Mouse (Mus musculus) cortical plate, adult 2 months (tissue): Measurements from ENCODE around the gene Tex35. TPM values are rescaled to one million over a fixed set of nuclear protein-coding genes. Genes with fewer than 3 reads are reported as not detected.

Experiments used
- H3K27ac ChIP-seq: fragments of 200-500 bp; 2 replicates; pipeline ENCODE4 v1.5.1; 2012; ENCODE audit warnings: low read length, control low read depth, inconsistent platforms; ENCODE audit not compliant: insufficient read depth
- H3K4me1 ChIP-seq: fragments of 200-500 bp; 2 replicates; pipeline ENCODE4 v1.6.1; 2011; ENCODE audit warnings: low read length; ENCODE audit not compliant: control insufficient read depth, insufficient read depth
- H3K4me3 ChIP-seq: fragments of 200-500 bp; 2 replicates; pipeline ENCODE4 v1.5.1; 2011; ENCODE audit warnings: mild to moderate bottlenecking, low read length, control low read depth; ENCODE audit not compliant: insufficient read depth
- CTCF ChIP-seq: fragments of 200-500 bp; IDR thresholded peaks from 2 replicates; pipeline ENCODE4 v1.5.1; 2011; ENCODE audit warnings: mild to moderate bottlenecking, control low read depth, low read length; ENCODE audit not compliant: insufficient read depth; ENCODE audit errors: extremely low read depth
- POLR2A ChIP-seq: fragments of 200-500 bp; IDR thresholded peaks from 2 replicates; pipeline ENCODE4 v1.6.1; 2011; ENCODE audit warnings: mild to moderate bottlenecking, low read length, control low read depth; ENCODE audit not compliant: insufficient read depth; ENCODE audit errors: extremely low read depth
- polyA plus RNA-seq: library from polyadenylated mRNA; depleted of rRNA; stranded (reverse); fragments of >200 nt; gene quantifications from 2 replicates; pipeline ENCODE4 v1.2.3, GENCODE M21; 2012

The Tex35 gene
- polyA plus RNA-seq, 1 experiment = not detected

DNA sequence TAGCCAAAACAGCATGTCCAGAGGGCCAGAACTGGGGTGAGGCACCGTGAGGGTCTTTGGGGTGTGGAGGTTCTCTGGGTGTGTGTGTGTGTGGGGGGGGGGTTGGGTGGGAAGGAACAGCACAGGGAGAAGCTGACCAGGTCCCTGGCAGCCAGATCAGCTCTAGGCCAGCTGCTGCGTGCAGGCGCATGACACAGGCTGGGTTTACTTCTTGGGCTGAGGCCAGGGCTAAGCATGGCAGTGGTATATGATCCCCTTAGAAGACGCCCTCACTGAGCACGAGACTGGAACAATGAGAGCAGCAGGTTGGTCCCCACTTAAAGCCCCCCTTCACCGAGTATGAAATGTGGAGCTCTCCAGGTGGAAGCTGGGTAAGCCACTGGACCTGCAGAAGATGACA, 10.7 kb upstream of the Tex35 start:
- H3K4me1 ChIP-seq = no peaks in the 10 kb centered on the region
- no peak overlapping the region for H3K4me3 ChIP-seq
- TF ChIP-seq CTCF (no peak), POLR2A (no peak)
- no peak overlapping the region for H3K27ac ChIP-seq

DNA sequence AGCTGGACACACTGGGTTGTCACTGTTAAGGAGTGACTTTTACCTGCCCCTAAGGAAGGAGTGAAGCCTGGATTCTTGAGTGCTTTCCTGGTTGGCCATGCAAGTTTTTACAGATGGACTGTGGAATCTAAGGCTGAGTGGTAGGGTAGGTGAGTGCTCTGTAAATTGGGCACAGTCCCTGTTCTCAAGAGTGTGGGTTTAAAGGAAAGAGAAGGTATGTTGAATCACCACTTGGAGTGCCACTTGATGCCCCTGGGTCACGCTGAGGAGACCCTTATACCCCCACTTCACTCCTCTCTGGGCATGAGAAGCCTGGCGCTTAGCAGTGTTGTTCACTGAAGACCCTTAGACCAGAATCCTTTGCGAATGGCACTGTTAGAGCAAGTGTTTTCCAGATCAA, 9.0 kb upstream of the Tex35 start:
- Histone ChIP-seq H3K27ac (no peak overlapping the region), H3K4me3 (no peak overlapping the region), H3K4me1 (no peaks in the 10 kb centered on the region)
- TF ChIP-seq CTCF = no peak

DNA sequence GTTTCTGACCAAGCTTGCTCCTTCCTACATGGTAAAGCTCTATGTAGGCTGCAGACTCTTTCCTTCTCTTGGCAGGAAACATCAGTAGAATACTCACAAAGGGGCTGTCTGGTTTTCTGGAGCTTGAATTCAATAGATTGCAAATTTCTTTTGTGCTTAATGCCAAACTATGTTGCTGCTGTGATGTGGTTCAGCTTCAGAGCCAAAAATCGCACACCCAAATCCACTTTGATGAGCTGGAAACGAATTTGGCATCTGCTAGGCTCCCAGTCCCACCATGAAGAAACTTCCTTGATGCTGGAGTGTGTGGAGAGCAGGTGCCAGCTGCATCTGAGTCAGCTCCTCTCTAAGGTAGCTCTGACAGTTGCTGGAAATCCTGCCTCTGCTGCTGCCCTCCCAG, 6.0 kb upstream of the Tex35 start:
- Histone ChIP-seq H3K27ac (no peak overlapping the region), H3K4me3 (no peak overlapping the region), H3K4me1 (no peaks in the 10 kb centered on the region)
- TF ChIP-seq POLR2A = no peak
- TF ChIP-seq CTCF = no peak

DNA sequence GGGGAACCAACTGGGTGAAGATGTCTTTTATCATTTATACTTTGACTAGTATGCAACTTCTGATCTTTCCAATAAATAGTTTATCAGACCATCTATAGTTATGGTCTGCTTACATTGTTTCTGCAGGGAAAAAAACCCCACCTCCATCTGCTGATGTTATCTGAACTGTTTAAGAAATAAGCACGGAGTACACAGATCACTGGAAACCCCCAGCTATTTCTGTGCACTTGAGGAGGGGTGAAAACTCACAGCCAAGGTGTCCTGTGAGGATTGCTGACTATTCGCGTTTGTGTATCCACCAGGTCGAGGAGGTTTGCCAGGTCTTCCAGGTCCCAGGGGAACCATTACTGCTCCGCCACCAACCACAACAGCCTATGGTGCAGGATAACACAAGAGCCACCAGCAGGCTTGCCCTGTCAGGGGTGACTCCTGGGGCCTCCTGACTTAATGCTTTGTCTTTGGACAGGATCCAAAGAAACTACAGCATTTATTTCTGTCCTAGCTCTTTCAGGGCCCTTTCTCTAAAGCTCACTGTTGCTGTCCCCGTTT, 1.9 kb upstream of the Tex35 start:
- Histone ChIP-seq H3K27ac (no peak overlapping the region), H3K4me3 (no peak overlapping the region), H3K4me1 (no peaks in the 10 kb centered on the region)
- TF ChIP-seq CTCF (no peak), POLR2A (no peak)

DNA sequence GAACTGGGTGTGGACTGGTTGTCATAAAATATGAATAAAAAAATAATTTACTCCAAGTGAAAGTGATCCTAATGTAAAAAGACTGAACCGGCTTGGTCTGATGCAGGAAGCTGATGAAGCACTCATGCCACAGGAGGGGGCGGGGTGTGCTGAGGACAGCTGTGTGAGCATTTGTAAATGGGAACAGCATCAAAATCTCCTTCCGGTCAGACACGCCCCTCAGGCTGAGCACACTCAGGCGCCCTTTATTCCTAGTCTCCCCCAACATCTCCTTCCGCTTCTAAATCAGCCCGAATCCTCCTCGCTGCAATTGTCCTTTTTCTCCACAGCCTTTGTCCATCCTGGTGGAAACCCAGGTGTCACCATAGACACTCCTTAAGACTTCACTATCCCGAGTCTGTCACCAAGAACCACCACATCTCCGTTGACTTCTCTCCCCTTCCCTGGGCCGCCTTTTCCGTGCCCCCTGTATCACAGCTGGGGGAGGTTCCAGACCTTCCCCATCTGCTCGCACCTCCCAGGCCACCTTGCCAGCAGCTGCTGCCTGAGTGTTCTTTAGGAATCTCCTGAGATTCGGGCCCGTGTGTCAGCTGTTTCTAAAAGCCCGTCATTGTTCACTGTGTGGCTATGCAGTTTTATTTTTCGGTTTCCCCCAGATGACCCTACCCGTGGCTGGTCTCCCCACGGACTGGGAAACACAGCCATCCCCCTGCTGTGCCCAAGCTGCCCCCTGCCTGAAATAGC, 7.2 kb downstream of the Tex35 start:
- H3K4me1 ChIP-seq = no peaks in the 10 kb centered on the region
- no peak for TF ChIP-seq CTCF
- no peak for TF ChIP-seq POLR2A
- no peak overlapping the region for H3K27ac ChIP-seq
- H3K4me3 ChIP-seq = peak overlapping the region; percentile 8; the same call in 1 of the 2 replicates

DNA sequence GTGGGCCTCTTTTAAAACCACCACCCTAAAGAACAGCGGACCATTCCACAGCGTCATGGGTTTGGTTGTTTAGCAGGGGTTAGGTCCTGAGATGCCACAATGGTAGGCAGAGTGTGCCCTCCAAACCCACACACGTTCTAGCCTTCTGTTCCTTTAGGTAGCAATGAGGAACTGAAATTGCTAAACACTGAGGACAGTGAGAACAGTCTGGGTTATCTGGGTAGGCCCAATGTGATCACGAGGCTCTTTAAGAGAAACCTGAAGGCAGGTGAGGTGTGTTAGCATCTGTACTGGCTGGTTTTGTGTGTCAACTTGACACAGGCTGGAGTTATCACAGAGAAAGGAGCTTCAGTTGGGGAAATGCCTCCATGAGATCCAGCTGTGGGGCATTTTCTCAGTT, 12.9 kb downstream of the Tex35 start:
- no peaks in the 10 kb centered on the region for H3K4me1 ChIP-seq
- TF ChIP-seq CTCF = no peak
- TF ChIP-seq POLR2A = no peak
- H3K27ac ChIP-seq = no peak overlapping the region
- no peak overlapping the region for H3K4me3 ChIP-seq

DNA sequence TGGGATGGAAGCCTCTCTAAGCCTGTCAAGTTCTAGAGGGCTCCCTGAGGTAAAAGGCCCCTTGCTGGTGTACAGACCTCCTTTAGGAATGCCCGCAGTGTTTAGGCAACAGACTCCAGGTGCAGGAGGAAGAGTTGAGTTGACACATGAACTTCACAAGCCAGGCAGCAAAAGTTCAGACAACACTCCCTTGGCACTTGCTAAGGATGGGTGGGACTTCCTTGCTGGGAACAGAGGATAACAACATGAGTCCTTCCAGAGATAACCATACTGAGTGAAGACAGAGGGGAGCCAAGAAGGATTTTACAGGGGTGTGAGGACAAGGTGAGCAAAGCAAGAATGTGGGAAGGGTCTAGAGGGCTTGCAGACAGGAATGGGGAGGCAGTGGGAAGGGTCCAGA, 15.9 kb downstream of the Tex35 start:
- TF ChIP-seq POLR2A = no peak
- no peak for TF ChIP-seq CTCF
- Histone ChIP-seq H3K4me3 (no peak overlapping the region), H3K27ac (no peak overlapping the region), H3K4me1 (no peaks in the 10 kb centered on the region)

DNA sequence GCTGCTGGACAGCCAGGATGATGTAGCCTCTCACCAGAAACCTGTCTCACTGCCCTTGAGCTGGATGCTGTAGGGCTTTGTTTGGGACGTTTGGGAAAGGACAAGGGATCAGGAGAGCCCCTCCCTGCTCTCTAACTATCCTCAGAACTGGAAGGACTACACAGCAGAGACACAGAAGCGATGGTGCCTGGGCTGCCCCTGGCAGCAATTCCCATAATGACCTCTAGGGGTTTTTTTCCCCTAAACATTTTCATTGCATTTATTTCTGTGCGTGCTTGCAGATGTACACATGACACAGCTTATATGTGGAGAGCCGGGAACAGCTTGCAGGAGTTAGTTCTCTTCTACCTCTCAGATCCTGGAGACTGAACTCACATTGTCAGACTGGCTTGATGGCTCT, 16.3 kb downstream of the Tex35 start:
- Histone ChIP-seq H3K4me1 (no peaks in the 10 kb centered on the region), H3K4me3 (no peak overlapping the region), H3K27ac (no peak overlapping the region)
- no peak for TF ChIP-seq POLR2A
- TF ChIP-seq CTCF = 0 out of 2 replicates have a peak, but pooled peaks have one; percentile 8

DNA sequence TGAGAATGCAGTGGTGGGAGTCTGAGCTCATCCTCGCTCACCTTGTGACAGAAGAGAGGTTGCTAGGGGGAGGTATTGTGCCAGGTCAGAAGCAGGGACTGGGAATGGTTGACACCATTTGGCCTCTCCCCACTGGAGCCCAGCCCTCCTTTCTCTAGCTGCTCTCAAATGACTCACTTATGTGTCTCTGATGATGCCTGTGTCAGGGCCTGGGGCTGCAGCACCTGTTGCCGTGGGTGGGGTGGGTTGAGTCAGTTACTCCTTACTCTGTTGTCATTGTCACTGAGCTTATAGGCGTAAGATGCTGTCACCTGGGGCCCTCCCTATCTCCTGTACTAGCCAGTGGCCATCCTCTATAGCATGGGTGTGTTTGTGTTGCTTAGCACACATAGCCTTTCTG, 17.6 kb downstream of the Tex35 start:
- H3K27ac ChIP-seq = no peak overlapping the region
- no peak for TF ChIP-seq CTCF
- no peak for TF ChIP-seq POLR2A

DNA sequence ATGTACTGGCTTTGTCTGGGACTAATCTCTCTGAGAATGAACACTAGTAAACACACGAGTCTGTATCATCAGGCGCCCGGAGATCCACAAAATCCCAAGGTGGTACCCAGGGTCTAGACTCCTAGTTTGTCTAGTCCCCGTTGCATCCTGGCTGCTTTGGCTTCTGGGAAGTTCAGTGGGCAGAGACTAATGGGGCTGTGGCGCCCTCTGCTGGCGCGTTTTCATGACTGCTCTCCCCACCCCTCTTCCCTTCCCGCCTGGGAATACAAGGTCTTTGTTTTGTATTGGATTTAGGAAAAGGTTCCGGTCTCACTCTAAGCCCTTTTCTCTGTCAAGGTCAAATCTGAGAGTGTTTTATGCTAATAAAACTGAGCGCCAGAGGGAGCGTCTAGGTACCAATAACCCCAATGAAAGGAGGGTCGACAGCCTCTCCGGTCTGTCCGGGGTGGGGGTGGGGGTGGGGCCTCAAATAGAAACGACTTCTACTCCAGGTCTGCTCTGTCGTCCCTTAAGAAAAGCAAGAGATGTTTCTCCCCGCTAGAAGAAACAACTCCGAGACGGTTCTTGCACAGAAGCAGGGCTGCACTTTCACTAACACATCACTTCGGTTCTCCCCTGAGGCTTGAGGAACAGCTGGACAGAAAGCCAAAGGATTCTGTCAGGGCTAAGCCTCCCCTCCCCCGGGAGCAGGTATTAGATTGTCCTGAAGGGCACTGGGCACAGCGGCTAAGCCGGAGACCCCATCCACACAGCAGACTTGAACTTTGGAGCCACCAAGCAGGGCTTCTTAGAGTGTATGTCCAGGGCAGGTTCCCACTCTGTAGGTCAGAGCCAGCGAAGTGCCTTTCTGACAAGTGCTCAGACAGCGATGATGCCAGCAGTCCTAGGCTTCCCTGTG, 22.1 kb downstream of the Tex35 start:
- Histone ChIP-seq H3K4me3 (peak overlapping the region; percentile 6; the same call in 1 of the 2 replicates), H3K27ac (no peak overlapping the region), H3K4me1 (no peaks in the 10 kb centered on the region)
- TF ChIP-seq CTCF (peak; percentile 70), POLR2A (no peak)

More for the DNA sequence above, 17.6 kb downstream of the Tex35 start:
- H3K4me3 ChIP-seq = no peak overlapping the region
- no peaks in the 10 kb centered on the region for H3K4me1 ChIP-seq
